In the genomic region with DNA sequence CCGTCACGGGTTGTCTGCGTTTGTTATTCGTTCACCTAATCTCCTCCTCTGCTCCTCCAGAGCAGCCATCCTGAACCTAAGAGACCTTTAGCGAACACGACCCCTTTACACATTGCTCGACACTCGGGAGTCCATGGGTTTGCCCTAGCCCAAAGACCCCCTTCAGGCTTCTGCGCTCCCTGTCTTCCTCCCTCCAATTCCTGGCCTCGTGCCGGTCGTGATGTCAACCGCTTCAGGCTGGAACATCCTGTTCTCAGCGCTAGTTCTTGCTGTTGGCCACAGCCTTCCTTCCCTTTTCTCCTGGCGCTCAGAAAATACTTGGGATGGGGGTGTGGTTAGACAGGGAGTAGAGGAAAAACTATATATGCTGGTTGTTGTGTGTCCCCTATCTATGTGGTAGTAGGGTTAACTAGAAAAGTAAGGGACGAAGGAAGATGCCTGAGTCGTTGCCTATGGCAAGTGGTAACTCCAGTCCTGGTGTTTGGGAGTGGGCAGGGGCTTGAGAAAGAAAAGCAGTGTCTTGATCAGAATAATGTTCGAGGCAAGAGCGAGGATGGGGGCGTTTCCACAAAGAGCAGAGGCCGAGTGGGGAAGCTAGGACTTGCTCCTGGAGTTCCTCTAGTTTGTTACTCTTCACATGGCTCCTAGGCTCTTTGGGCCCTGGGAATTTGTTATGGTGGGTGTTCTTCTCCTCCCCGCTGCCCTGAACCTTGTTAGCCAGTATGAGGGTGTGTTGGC, we compare ENCODE assay signal across 9 mouse cellular contexts. TPM values are rescaled to one million over a fixed set of nuclear protein-coding genes. Genes with fewer than 3 reads are reported as not detected.
DNase-seq lines count a peak whose midpoint lies in the region; ATAC-seq and TF ChIP-seq lines count a peak whose summit lies in the region.
"Had no signal": no experiment of that assay in that cellular context is flagged by ENCODE, and none has a peak within 500 bp of the region (broad histone marks: within the 10 kb centered on the region; RNA-seq: fewer than 3 reads in every experiment).

No protein-coding gene starts in this region.

- no peak overlapping the region for H3K27ac ChIP-seq in forebrain, embryonic 11.5 days (ENCODE audit: low read depth, low read length)
- peak overlapping the region; percentile 90 for H3K27ac ChIP-seq in spleen, adult 2 months (ENCODE audit: insufficient read depth, low read length)

- TF ChIP-seq CTCF in E14TG2a.4 (conservative IDR thresholded peaks at IDR 0.05; ENCODE audit: low read length), result no peak
- no peak for TF ChIP-seq CTCF in spleen, adult 2 months (IDR thresholded peaks at IDR 0.05; ENCODE audit: extremely low read depth, insufficient read depth, insufficient read length, insufficient replicate concordance)

- H3K36me3 ChIP-seq in E14TG2a.4 (ENCODE audit: insufficient read depth, low read length), result peaks cover 40% of the 10 kb centered on the region
- peaks cover 5% of the 10 kb centered on the region for H3K36me3 ChIP-seq in forebrain, embryonic 11.5 days (ENCODE audit: control insufficient read depth, insufficient read depth, low read length)
- peaks cover 34% of the 10 kb centered on the region for H3K36me3 ChIP-seq in spleen, adult 2 months (ENCODE audit: control insufficient read depth, insufficient read depth, low read length)

- intact Hi-C loops in heart, postnatal 14 days (cut with DNase I), result loop anchor here (10.0 kb wide), 1 partner anchor 315 kb away; a partner anchor contains a TSS

- WGBS in forebrain, embryonic 11.5 days, result 2% methylated on average over 22 of the region's 22 CpGs
- WGBS in spleen, adult 2 months, result 2% methylated on average over 22 of the region's 22 CpGs

- peaks cover 61% of the 10 kb centered on the region for H3K4me1 ChIP-seq in E14TG2a.4 (replicated peaks; ENCODE audit: low read depth, low read length)
- peaks cover 34% of the 10 kb centered on the region for H3K4me1 ChIP-seq in forebrain, embryonic 11.5 days (replicated peaks; ENCODE audit: control insufficient read depth, insufficient read depth, low read length)
- H3K4me1 ChIP-seq in spleen, adult 2 months (ENCODE audit: control insufficient read depth, insufficient read depth, insufficient read length), result peaks cover 25% of the 10 kb centered on the region

- peak overlapping the region; percentile 53 for H3K9ac ChIP-seq in forebrain, embryonic 11.5 days (ENCODE audit: low read length)

- H3K27me3 ChIP-seq in E14TG2a.4 (ENCODE audit: insufficient read depth, low read length), result no peaks in the 10 kb centered on the region
- no peaks in the 10 kb centered on the region for H3K27me3 ChIP-seq in forebrain, embryonic 11.5 days (ENCODE audit: control insufficient read depth, insufficient read depth, low read length)
- H3K27me3 ChIP-seq in spleen, adult 2 months (ENCODE audit: control insufficient read depth, insufficient read depth, low read length), result no peaks in the 10 kb centered on the region

- TF ChIP-seq POLR2A in spleen, adult 2 months (IDR thresholded peaks at IDR 0.05; ENCODE audit: low read depth, low read length), result no peak

- H3K4me3 ChIP-seq in E14TG2a.4 (replicated peaks; ENCODE audit: low read length), result peak overlapping the region; percentile 87
- H3K4me3 ChIP-seq in forebrain, embryonic 11.5 days (ENCODE audit: low read depth, low read length), result peak overlapping the region; percentile 45
- H3K4me3 ChIP-seq in spleen, adult 2 months (ENCODE audit: extremely low read depth, insufficient read depth, insufficient read length), result peak overlapping the region; percentile 62

- peak overlapping the region; percentile 70 for H3K4me2 ChIP-seq in forebrain, embryonic 11.5 days (ENCODE audit: low read depth, low read length, severe bottlenecking)

- no peaks in the 10 kb centered on the region for H3K9me3 ChIP-seq in E14TG2a.4 (ENCODE audit: low read length)
- no peaks in the 10 kb centered on the region for H3K9me3 ChIP-seq in forebrain, embryonic 11.5 days (ENCODE audit: control insufficient read depth, low read length)

- ATAC-seq in forebrain, embryonic 11.5 days (replicated peaks; ENCODE audit: low FRiP score), result no peak
- ATAC-seq in megakaryocyte progenitor cell, adult 5-6 weeks (replicated peaks; ENCODE audit: poor library complexity), result no peak

- DNase-seq in adrenal gland, adult 18-20 months (ENCODE audit: low spot score in 2 of 2), result peak; percentile 71 to 82
- no peak for DNase-seq in forebrain, embryonic 11.5 days (ENCODE audit: low spot score)
- DNase-seq in heart, postnatal 14 days, result peak; percentile 92
- peak; percentile 85 to 89 for DNase-seq in kidney, postnatal 4 days
- peak; percentile 96 for DNase-seq in lung, postnatal 14 days
- DNase-seq in spleen, adult 2 months (ENCODE audit: low read depth in 1 of 2, low spot score in 2 of 2), result no peak

RNA-seq across cellular contexts. Expression of a gene that starts 4.3 kb away (rescaled TPM):
- 10 to 100 TPM; 66.6 to 77.7 TPM for total RNA-seq in adrenal gland, adult 18-20 months (2021)
- 8.2 and 10.0 TPM in 2 replicates for polyA plus RNA-seq in forebrain, embryonic 11.5 days (2014; fragmentation: Nextera tagmentation; extraction: Ambion mirVana)
- total RNA-seq in heart, postnatal 14 days (2021), result 100 to 1,000 TPM; 100 to 103 TPM
- polyA plus RNA-seq in spleen, adult 2 months (2012; rRNA removed), result 23.3 and 25.7 TPM in 2 replicates
- total RNA-seq in megakaryocyte progenitor cell, adult 5-6 weeks (2015), result 8.3 and 8.8 TPM in 2 replicates
- total RNA-seq in megakaryocyte progenitor cell, adult 5-6 weeks (2017), result 4.0 and 4.8 TPM in 2 replicates

RNA-seq across cellular contexts. Expression of a gene that starts 11.1 kb away (rescaled TPM):
- 100 to 1,000 TPM; 106 to 137 TPM for total RNA-seq in adrenal gland, adult 18-20 months (2021)
- 95.9 and 98.4 TPM in 2 replicates for polyA plus RNA-seq in forebrain, embryonic 11.5 days (2014; fragmentation: Nextera tagmentation; extraction: Ambion mirVana)
- 10 to 100 TPM; 68.8 to 72.6 TPM for total RNA-seq in heart, postnatal 14 days (2021)
- polyA plus RNA-seq in spleen, adult 2 months (2012; rRNA removed), result 94.2 and 95.7 TPM in 2 replicates
- total RNA-seq in megakaryocyte progenitor cell, adult 5-6 weeks (2015), result 36.6 and 41.2 TPM in 2 replicates
- total RNA-seq in megakaryocyte progenitor cell, adult 5-6 weeks (2017), result 8.2 and 12.8 TPM in 2 replicates

RNA-seq across cellular contexts. Expression of a gene that starts 20.9 kb away (rescaled TPM):
- total RNA-seq in adrenal gland, adult 18-20 months (2021), result under 1 TPM in 1 of 2 experiments, not detected in 1; 0.26 TPM
- 0.11 and 0.24 TPM in 2 replicates for polyA plus RNA-seq in forebrain, embryonic 11.5 days (2014; fragmentation: Nextera tagmentation; extraction: Ambion mirVana)
- total RNA-seq in heart, postnatal 14 days (2021), result under 1 TPM; 0.14 to 0.32 TPM
- 0.44 and 0.55 TPM in 2 replicates for polyA plus RNA-seq in spleen, adult 2 months (2012; rRNA removed)
- total RNA-seq in megakaryocyte progenitor cell, adult 5-6 weeks (2015), result not detected in 2 replicates
- not detected in 2 replicates for total RNA-seq in megakaryocyte progenitor cell, adult 5-6 weeks (2017)
- total RNA-seq: common myeloid progenitor, adult 5-6 weeks had no signal

RNA-seq across cellular contexts. Expression of a gene that starts 23.0 kb away (rescaled TPM):
- total RNA-seq in adrenal gland, adult 18-20 months (2021), result under 1 TPM; 0.43 to 0.61 TPM
- 0.39 TPM in 1 of 2 replicates, not detected in the other for polyA plus RNA-seq in forebrain, embryonic 11.5 days (2014; fragmentation: Nextera tagmentation; extraction: Ambion mirVana)
- total RNA-seq in heart, postnatal 14 days (2021), result under 1 TPM; 0.33 to 0.44 TPM
- polyA plus RNA-seq in spleen, adult 2 months (2012; rRNA removed), result 0.40 and 0.69 TPM in 2 replicates
- not detected in 2 replicates for total RNA-seq in megakaryocyte progenitor cell, adult 5-6 weeks (2015)
- not detected in 2 replicates for total RNA-seq in megakaryocyte progenitor cell, adult 5-6 weeks (2017)
- total RNA-seq: common myeloid progenitor, adult 5-6 weeks had no signal

RNA-seq across cellular contexts. Expression of a gene that starts 26.4 kb away (rescaled TPM):
- total RNA-seq in adrenal gland, adult 18-20 months (2021), result 1 to 10 TPM; 1.1 to 1.6 TPM
- not detected in 2 replicates for polyA plus RNA-seq in forebrain, embryonic 11.5 days (2014; fragmentation: Nextera tagmentation; extraction: Ambion mirVana)
- not detected for total RNA-seq in heart, postnatal 14 days (2021)
- polyA plus RNA-seq in spleen, adult 2 months (2012; rRNA removed), result 0.20 and 2.8 TPM in 2 replicates
- total RNA-seq in megakaryocyte progenitor cell, adult 5-6 weeks (2015), result not detected in 2 replicates
- total RNA-seq in megakaryocyte progenitor cell, adult 5-6 weeks (2017), result not detected in 2 replicates
- total RNA-seq: common myeloid progenitor, adult 5-6 weeks had no signal

Comparison
In these comparisons a context has a peak if more than half of its experiments do, and no peak if none do; other contexts are left out.
1. DNase-seq: peak in adrenal gland, adult 18-20 months (2 of 2), heart, postnatal 14 days (2 of 2), kidney, postnatal 4 days (2 of 2) and lung, postnatal 14 days (single experiment); none in forebrain, embryonic 11.5 days (single experiment) and spleen, adult 2 months (0 of 2).
2. RNA of a gene that starts 4.3 kb away (total RNA-seq): 100 to 103 TPM in heart, postnatal 14 days and 66.6 to 77.7 TPM in adrenal gland, adult 18-20 months; 4.0 to 8.8 TPM in megakaryocyte progenitor cell, adult 5-6 weeks; every median in the first group is over 4 times any median in the second.
3. Peak in every context shown above with its lines, with median percentiles within 50 percentile points of each other: H3K4me3 ChIP-seq.